Mouse (Mus musculus): ENCODE results near the gene Zmym4.

DNA sequence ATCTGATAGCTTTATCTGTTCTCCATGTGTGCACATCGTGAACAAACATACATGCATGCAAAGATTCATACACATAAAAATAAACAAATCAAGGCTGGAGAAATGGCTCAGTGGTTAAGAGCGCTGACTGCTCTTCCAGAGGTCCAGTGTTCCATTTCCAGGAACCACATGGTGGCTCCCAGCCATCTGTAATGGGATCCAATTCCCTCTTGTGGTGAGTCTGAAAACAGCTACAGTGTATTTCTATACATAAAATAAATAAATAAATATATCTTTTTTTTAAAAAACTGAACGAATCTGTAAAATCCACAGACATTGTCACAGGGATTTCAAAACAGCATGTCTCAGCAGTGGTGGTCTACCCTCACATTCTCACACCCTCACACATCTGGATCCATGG, 10.8 kb upstream of the Zmym4 start:
- no peak for TF ChIP-seq CTCF (IDR thresholded peaks at IDR 0.05)
- no peak for TF ChIP-seq POLR2A (IDR thresholded peaks at IDR 0.05; ENCODE audit: insufficient read depth, low read depth, low read length)

Measured in heart, adult 2 months (tissue).